Mouse (Mus musculus) liver, postnatal 0 days (tissue): ENCODE data around the gene Gm28047.

Experiments used
- CTCF ChIP-seq: sonication (generic); IDR thresholded peaks from 2 replicates; pipeline ENCODE4 v1.5.1; 2016; ENCODE audit warnings: antibody characterized with exemption, low read depth
- EP300 ChIP-seq: IDR thresholded peaks from 2 replicates; pipeline ENCODE4 v1.6.1; 2016; ENCODE audit warnings: antibody characterized with exemption, low read depth, mild to moderate bottlenecking

DNA sequence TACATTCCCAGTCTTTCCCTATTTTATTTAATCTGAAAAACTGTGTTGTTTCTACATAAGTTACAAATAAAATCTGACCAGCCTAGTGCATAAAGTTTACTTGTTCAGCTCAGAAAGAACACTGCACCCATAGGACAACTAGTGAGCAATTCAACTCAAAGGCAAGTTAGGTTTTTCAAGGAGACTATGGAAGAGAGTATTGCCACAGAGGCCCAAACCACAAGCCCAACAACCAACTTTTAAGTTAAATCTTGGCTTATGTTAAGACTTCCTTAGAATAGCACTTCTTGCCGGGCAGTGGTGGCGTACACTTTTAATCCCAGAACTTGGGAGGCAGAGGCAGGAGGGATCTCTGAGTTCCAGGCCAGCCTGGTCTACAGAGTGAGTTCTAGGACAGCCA, 8.7 kb downstream of the Gm28047 start:
- TF ChIP-seq CTCF (no peak), EP300 (no peak)
